Mouse (Mus musculus): Measurements from ENCODE around the gene Tulp3. TPM values are rescaled to one million over a fixed set of nuclear protein-coding genes. Genes with fewer than 3 reads are reported as not detected.

Gene Tulp3
- polyA plus RNA-seq, 1 experiment from 2014 or later, result 11.3 TPM

DNA sequence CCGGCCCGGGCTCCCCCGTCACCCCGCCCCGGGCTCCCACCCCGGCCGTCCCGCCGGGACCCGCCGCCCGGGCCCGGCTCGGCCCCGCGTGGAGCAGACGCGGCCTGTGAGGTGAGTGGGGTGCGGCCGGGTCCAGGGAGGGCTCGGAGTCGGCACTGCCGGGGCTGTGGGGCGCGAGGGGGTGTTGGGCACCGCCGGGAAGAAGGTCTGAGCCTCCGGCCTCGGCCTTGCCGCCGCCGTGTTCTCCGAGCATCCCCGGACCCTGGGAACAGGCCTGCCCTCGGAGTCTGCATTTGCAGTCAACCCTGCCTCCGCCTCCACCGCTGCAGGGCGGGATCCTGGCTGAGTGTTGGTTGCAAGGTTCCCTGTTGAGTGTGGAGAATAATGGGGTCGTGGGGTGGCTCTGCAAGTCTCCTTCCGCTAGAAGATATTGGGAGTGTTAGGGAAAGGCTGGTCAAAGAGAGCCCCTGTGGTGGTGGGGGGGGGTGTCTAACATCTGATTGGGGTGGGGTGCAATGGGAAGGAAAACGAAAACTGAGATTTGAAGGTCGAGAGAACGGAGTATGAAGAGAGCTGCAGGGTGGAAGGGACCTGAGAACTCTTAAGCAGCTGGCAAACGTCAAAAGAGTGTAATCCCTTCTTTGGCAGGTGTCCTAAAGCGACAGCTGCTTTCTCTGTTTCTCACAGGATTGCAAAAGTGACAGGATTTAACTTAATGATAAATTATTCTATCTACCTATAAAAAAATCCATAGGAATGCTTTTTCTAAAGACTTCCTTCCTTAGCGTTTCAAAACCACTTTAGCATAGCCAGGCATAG is 7.6 kb upstream of the Tulp3 start:
- Histone ChIP-seq H3K9ac (ENCODE audit: low read depth, low read length) (peak overlapping the region; percentile 87), H3K9me3 (ENCODE audit: control insufficient read depth, low read length) (no peaks in the 10 kb centered on the region), H3K4me3 (ENCODE audit: low read length) (peak overlapping the region; percentile 96), H3K27ac (ENCODE audit: low read length) (peak overlapping the region; percentile 96), H3K36me3 (ENCODE audit: control insufficient read depth, insufficient read depth, low read length) (peaks cover 18% of the 10 kb centered on the region), H3K27me3 (replicated peaks; ENCODE audit: control insufficient read depth, insufficient read depth, low read length) (no peaks in the 10 kb centered on the region), H3K4me1 (ENCODE audit: control insufficient read depth, insufficient read depth, low read length) (peaks cover 23% of the 10 kb centered on the region), H3K4me2 (ENCODE audit: low read depth, low read length) (peak overlapping the region; percentile 55)
- ATAC-seq, result peak; percentile 42; the same call in 1 of the 2 replicates
- 1% methylated on average over 38 of the region's 46 CpGs for WGBS

GRCm38 (mm10) chr6:128362381-128363006 is 6.8 kb upstream of the Tulp3 start, which contains the start of the genes Rhno1 and Foxm1:
Rhno1 (minus strand) TSS chr6:128362911.
Foxm1 (plus strand) TSS chr6:128362967.
- Histone ChIP-seq H3K9ac (ENCODE audit: low read depth, low read length) (peak within 1 kb of the TSS; percentile 87), H3K9me3 (ENCODE audit: control insufficient read depth, low read length) (no peaks in the 10 kb centered on the region), H3K4me1 (ENCODE audit: control insufficient read depth, insufficient read depth, low read length) (peaks cover 23% of the 10 kb centered on the region), H3K36me3 (ENCODE audit: control insufficient read depth, insufficient read depth, low read length) (peaks cover 20% of the 10 kb centered on the region), H3K27ac (ENCODE audit: low read length) (peak within 1 kb of the TSS; percentile 96), H3K4me2 (ENCODE audit: low read depth, low read length) (peak within 1 kb of the TSS; percentile 55), H3K27me3 (replicated peaks; ENCODE audit: control insufficient read depth, insufficient read depth, low read length) (no peaks in the 10 kb centered on the region), H3K4me3 (ENCODE audit: low read length) (peak within 1 kb of the TSS; percentile 96)
- peak; percentile 95 for ATAC-seq
- under 1% methylated on average over 74 of the region's 76 CpGs for WGBS

- H3K4me3 ChIP-seq (ENCODE audit: low read length), result peak overlapping the region; percentile 96
- peaks cover 17% of the 10 kb centered on the region for H3K36me3 ChIP-seq (ENCODE audit: control insufficient read depth, insufficient read depth, low read length)
- peaks cover 23% of the 10 kb centered on the region for H3K4me1 ChIP-seq (ENCODE audit: control insufficient read depth, insufficient read depth, low read length)
- H3K4me2 ChIP-seq (ENCODE audit: low read depth, low read length), result peak overlapping the region; percentile 55
- H3K9ac ChIP-seq (ENCODE audit: low read depth, low read length), result peak overlapping the region; percentile 87
- no peaks in the 10 kb centered on the region for H3K9me3 ChIP-seq (ENCODE audit: control insufficient read depth, low read length)
- peak overlapping the region; percentile 96 for H3K27ac ChIP-seq (ENCODE audit: low read length)
- WGBS, result 14% methylated on average over 9 of the region's 9 CpGs
- ATAC-seq, result peak; percentile 11; the same call in 1 of the 2 replicates
- no peaks in the 10 kb centered on the region for H3K27me3 ChIP-seq (replicated peaks; ENCODE audit: control insufficient read depth, insufficient read depth, low read length)
Measured at GRCm38 (mm10) chr6:128361901-128362300, 6.2 kb upstream of the Tulp3 start.

DNA sequence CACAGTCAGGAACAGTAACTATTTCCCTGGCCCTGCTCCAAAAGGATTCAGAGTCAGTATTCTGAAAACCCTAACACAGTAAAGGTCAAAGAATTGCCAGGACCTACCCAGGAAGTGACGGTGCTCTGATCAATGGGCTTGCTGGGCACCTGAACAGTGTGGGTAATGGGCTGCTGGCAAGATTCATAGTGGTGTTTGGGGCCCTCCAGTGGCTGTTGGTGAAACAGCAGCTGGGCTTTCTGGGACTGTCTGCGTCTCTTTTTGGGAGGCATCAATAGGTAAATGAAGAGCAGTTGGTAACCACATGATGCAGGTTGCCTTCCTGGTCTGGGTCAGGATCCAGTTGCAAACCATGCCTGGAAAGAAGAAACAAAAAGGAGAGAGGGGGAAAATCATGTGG is 3.3 kb upstream of the Tulp3 start:
- Histone ChIP-seq H3K27me3 (replicated peaks; ENCODE audit: control insufficient read depth, insufficient read depth, low read length) (no peaks in the 10 kb centered on the region), H3K4me1 (ENCODE audit: control insufficient read depth, insufficient read depth, low read length) (peaks cover 25% of the 10 kb centered on the region), H3K36me3 (ENCODE audit: control insufficient read depth, insufficient read depth, low read length) (peaks cover 13% of the 10 kb centered on the region), H3K4me2 (ENCODE audit: low read depth, low read length) (no peak overlapping the region), H3K9me3 (ENCODE audit: control insufficient read depth, low read length) (no peaks in the 10 kb centered on the region), H3K4me3 (ENCODE audit: low read length) (no peak overlapping the region), H3K27ac (ENCODE audit: low read length) (no peak overlapping the region), H3K9ac (ENCODE audit: low read depth, low read length) (no peak overlapping the region)
- WGBS, result 24% methylated on average over 2 of the region's 2 CpGs
- no peak for ATAC-seq

GRCm38 (mm10) chr6:128355201-128355681 is 410 bp downstream of the Tulp3 start:
- H3K4me1 ChIP-seq (ENCODE audit: control insufficient read depth, insufficient read depth, low read length), result peaks cover 11% of the 10 kb centered on the region
- H3K9me3 ChIP-seq (ENCODE audit: control insufficient read depth, low read length), result no peaks in the 10 kb centered on the region
- H3K36me3 ChIP-seq (ENCODE audit: control insufficient read depth, insufficient read depth, low read length), result peaks cover 15% of the 10 kb centered on the region
- peak overlapping the region; percentile 88 for H3K4me2 ChIP-seq (ENCODE audit: low read depth, low read length)
- ATAC-seq, result peak; percentile 87
- H3K27me3 ChIP-seq (replicated peaks; ENCODE audit: control insufficient read depth, insufficient read depth, low read length), result no peaks in the 10 kb centered on the region
- WGBS, result under 1% methylated on average over 28 of the region's 28 CpGs
- H3K9ac ChIP-seq (ENCODE audit: low read depth, low read length), result peak overlapping the region; percentile 84
- H3K27ac ChIP-seq (ENCODE audit: low read length), result peak overlapping the region; percentile 84
- H3K4me3 ChIP-seq (ENCODE audit: low read length), result peak overlapping the region; percentile 84

DNA sequence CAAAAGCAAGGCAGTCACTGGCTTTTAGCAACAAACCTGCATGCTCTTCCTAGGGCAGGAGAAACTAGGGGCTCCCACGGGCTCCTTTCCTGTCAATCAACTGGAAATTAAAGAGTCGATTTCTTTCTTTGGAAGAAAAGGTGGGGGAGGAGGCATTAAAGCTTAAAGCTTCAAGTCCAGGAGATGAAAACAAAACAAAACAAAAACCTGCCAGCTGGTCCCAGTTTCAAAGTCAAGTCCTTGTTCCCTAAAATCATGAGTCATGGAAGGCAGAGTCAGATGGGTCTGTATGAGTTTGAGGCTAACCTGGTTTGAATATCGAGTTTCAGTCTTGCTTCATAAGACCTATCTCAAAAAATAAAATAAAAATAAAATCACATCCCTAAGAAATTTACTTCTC is 1.5 kb downstream of the Tulp3 start:
- no peak overlapping the region for H3K4me3 ChIP-seq (ENCODE audit: low read length)
- H3K27me3 ChIP-seq (replicated peaks; ENCODE audit: control insufficient read depth, insufficient read depth, low read length), result no peaks in the 10 kb centered on the region
- H3K4me1 ChIP-seq (ENCODE audit: control insufficient read depth, insufficient read depth, low read length), result peaks cover 8% of the 10 kb centered on the region
- no peaks in the 10 kb centered on the region for H3K9me3 ChIP-seq (ENCODE audit: control insufficient read depth, low read length)
- no peak overlapping the region for H3K9ac ChIP-seq (ENCODE audit: low read depth, low read length)
- no peak overlapping the region for H3K4me2 ChIP-seq (ENCODE audit: low read depth, low read length)
- no peak for ATAC-seq
- 69% methylated on average over 3 of the region's 3 CpGs for WGBS
- H3K27ac ChIP-seq (ENCODE audit: low read length), result no peak overlapping the region
- H3K36me3 ChIP-seq (ENCODE audit: control insufficient read depth, insufficient read depth, low read length), result peaks cover 15% of the 10 kb centered on the region

GRCm38 (mm10) chr6:128349711-128350110 is 5.9 kb downstream of the Tulp3 start:
- 0 out of 2 replicates have a peak, but pooled peaks cover 2% of the 10 kb centered on the region for H3K36me3 ChIP-seq (ENCODE audit: control insufficient read depth, insufficient read depth, low read length)
- H3K4me1 ChIP-seq (ENCODE audit: control insufficient read depth, insufficient read depth, low read length), result peaks cover 3% of the 10 kb centered on the region; the same call in 1 of the 2 replicates
- H3K9me3 ChIP-seq (ENCODE audit: control insufficient read depth, low read length), result no peaks in the 10 kb centered on the region
- H3K4me3 ChIP-seq (ENCODE audit: low read length), result no peak overlapping the region
- H3K9ac ChIP-seq (ENCODE audit: low read depth, low read length), result no peak overlapping the region
- 48% methylated on average over 7 of the region's 7 CpGs for WGBS
- ATAC-seq, result no peak
- no peak overlapping the region for H3K4me2 ChIP-seq (ENCODE audit: low read depth, low read length)
- H3K27ac ChIP-seq (ENCODE audit: low read length), result no peak overlapping the region
- H3K27me3 ChIP-seq (replicated peaks; ENCODE audit: control insufficient read depth, insufficient read depth, low read length), result no peaks in the 10 kb centered on the region

GRCm38 (mm10) chr6:128346782-128347181 is 8.9 kb downstream of the Tulp3 start:
- Histone ChIP-seq H3K27me3 (replicated peaks; ENCODE audit: control insufficient read depth, insufficient read depth, low read length) (no peaks in the 10 kb centered on the region), H3K9ac (ENCODE audit: low read depth, low read length) (no peak overlapping the region), H3K9me3 (ENCODE audit: control insufficient read depth, low read length) (no peaks in the 10 kb centered on the region), H3K4me3 (ENCODE audit: low read length) (no peak overlapping the region), H3K36me3 (ENCODE audit: control insufficient read depth, insufficient read depth, low read length) (0 out of 2 replicates have a peak, but pooled peaks cover 2% of the 10 kb centered on the region), H3K4me2 (ENCODE audit: low read depth, low read length) (no peak overlapping the region), H3K27ac (ENCODE audit: low read length) (no peak overlapping the region), H3K4me1 (ENCODE audit: control insufficient read depth, insufficient read depth, low read length) (no peaks in the 10 kb centered on the region)
- WGBS, result 77% methylated on average over 6 of the region's 6 CpGs
- ATAC-seq, result no peak

GRCm38 (mm10) chr6:128345623-128346022 is 10.0 kb downstream of the Tulp3 start:
- WGBS, result 87% methylated on average over 10 of the region's 10 CpGs
- H3K9me3 ChIP-seq (ENCODE audit: control insufficient read depth, low read length), result no peaks in the 10 kb centered on the region

More at GRCm38 (mm10) chr6:128345623-128346022, 10.0 kb downstream of the Tulp3 start:
- Histone ChIP-seq H3K27me3 (replicated peaks; ENCODE audit: control insufficient read depth, insufficient read depth, low read length) (no peaks in the 10 kb centered on the region), H3K9ac (ENCODE audit: low read depth, low read length) (no peak overlapping the region), H3K4me2 (ENCODE audit: low read depth, low read length) (no peak overlapping the region), H3K4me3 (ENCODE audit: low read length) (no peak overlapping the region), H3K27ac (ENCODE audit: low read length) (no peak overlapping the region), H3K4me1 (ENCODE audit: control insufficient read depth, insufficient read depth, low read length) (no peaks in the 10 kb centered on the region), H3K36me3 (ENCODE audit: control insufficient read depth, insufficient read depth, low read length) (no peaks in the 10 kb centered on the region)
- no peak for ATAC-seq

Data from intestine, embryonic 16.5 days (tissue).